Mouse (Mus musculus) erythroblast, embryonic 14.5 days (primary cell): ENCODE measurements around the gene AF067063.

ENCODE experiments used
- GATA1 ChIP-seq: IDR thresholded peaks from 2 replicates; pipeline ENCODE4 v1.6.1; 2012; ENCODE audit warnings: low read length, inconsistent platforms, mixed read lengths
- TAL1 ChIP-seq: IDR thresholded peaks from 3 replicates; pipeline ENCODE4 v1.6.1; 2012; ENCODE audit warnings: low read length, inconsistent platforms, mixed read lengths

- TF ChIP-seq GATA1, result no peak
- no peak for TF ChIP-seq TAL1
Observed at GRCm38 (mm10) chr13:119808937-119809336, 21.1 kb downstream of the AF067063 start.
